Mouse (Mus musculus) hindbrain, postnatal 0 days (tissue): ENCODE data around the gene Man1a. TPM values are rescaled to one million over a fixed set of nuclear protein-coding genes. Genes with fewer than 3 reads are reported as not detected.

ENCODE experiments used
- ATAC-seq: fragments of 200-750 bp; cut with Nextera tagmentation; 2 replicates; pipeline ENCODE4 v1.8.0; 2017; ENCODE audit warnings: mild to moderate bottlenecking, moderate TSS enrichment, moderate library complexity
- DNase-seq: peaks from one replicate; pipeline ENCODE4 v3.0.0-alpha.2; 2015; ENCODE audit warnings: low spot score
- H3K27ac ChIP-seq: fragments of 300-500 bp; sonication (generic); 2 replicates; pipeline ENCODE4 v1.5.1; 2014; ENCODE audit warnings: mild to moderate bottlenecking
- H3K27me3 ChIP-seq: fragments of 300-500 bp; sonication (generic); 2 replicates; pipeline ENCODE4 v1.6.1; 2014; ENCODE audit warnings: low read length, mixed read lengths; ENCODE audit not compliant: insufficient read depth
- H3K36me3 ChIP-seq: fragments of 300-500 bp; sonication (generic); 2 replicates; pipeline ENCODE4 v1.6.1; 2014; ENCODE audit warnings: low read length, mixed read lengths; ENCODE audit not compliant: insufficient read depth
- H3K4me1 ChIP-seq: fragments of 300-500 bp; sonication (generic); 2 replicates; pipeline ENCODE4 v1.6.1; 2014; ENCODE audit warnings: antibody characterized with exemption, low read length, mixed read lengths; ENCODE audit not compliant: insufficient read depth
- H3K4me2 ChIP-seq: fragments of 300-500 bp; sonication (generic); 2 replicates; pipeline ENCODE4 v1.6.1; 2014; ENCODE audit warnings: low read depth, mild to moderate bottlenecking, low read length, moderate library complexity, mixed read lengths
- H3K4me3 ChIP-seq: fragments of 300-500 bp; sonication (generic); 2 replicates; pipeline ENCODE4 v1.5.1; 2014; ENCODE audit warnings: low read length
- H3K9ac ChIP-seq: fragments of 300-500 bp; sonication (generic); replicated peaks from 2 replicates; pipeline ENCODE4 v1.6.1; 2014; ENCODE audit warnings: mild to moderate bottlenecking, low read length, moderate library complexity, mixed read lengths
- H3K9me3 ChIP-seq: fragments of 300-500 bp; sonication (generic); 2 replicates; pipeline ENCODE4 v1.6.1; 2016; ENCODE audit warnings: low read length, mixed read lengths
- CTCF ChIP-seq: IDR thresholded peaks from 2 replicates; pipeline ENCODE4 v1.5.1; 2016; ENCODE audit warnings: antibody characterized with exemption, control low read depth, low read depth
- WGBS: fragments of 180-500 bp; shearing (Covaris S2); extraction: QIAGEN DNeasy Blood & Tissue Kit; methylation state at CpG from one replicate; pipeline ENCODE4 v1.1.7; 2014; 5-methylcytosine and 5-hydroxymethylcytosine counted together
- polyA plus RNA-seq: library from polyadenylated mRNA; unstranded; fragments of >200 nt; fragmentation: Nextera tagmentation; extraction: Ambion mirVana; gene quantifications from 2 replicates; pipeline ENCODE4 v1.2.1, GENCODE M21; 2015
- total RNA-seq: library from RNA; depleted of rRNA; stranded (reverse); fragments of >200 nt; gene quantifications from 2 replicates; pipeline ENCODE4 v1.2.3, GENCODE M21; 2014

Gene Man1a
- total and polyA plus RNA-seq, 2 experiments from 2014 or later = 4.3 to 15.1 TPM

- H3K9ac ChIP-seq = no peak overlapping the region
- no peak overlapping the region for H3K4me3 ChIP-seq
- no peak for TF ChIP-seq CTCF
- no peaks in the 10 kb centered on the region for H3K9me3 ChIP-seq
- DNase-seq (no peak), ATAC-seq (no peak)
- H3K27me3 ChIP-seq = no peaks in the 10 kb centered on the region
- no peak overlapping the region for H3K27ac ChIP-seq
- H3K4me1 ChIP-seq = no peaks in the 10 kb centered on the region
- H3K4me2 ChIP-seq = no peak overlapping the region
- no peaks in the 10 kb centered on the region for H3K36me3 ChIP-seq
- 66% methylated on average over 1 of the region's 1 CpGs for WGBS
Observed at GRCm38 (mm10) chr10:53978647-53979046, 97.8 kb downstream of the Man1a start.

GRCm38 (mm10) chr10:53974180-53974579 lies 102.2 kb downstream of the Man1a start:
- no peak for TF ChIP-seq CTCF
- Histone ChIP-seq H3K9ac (no peak overlapping the region), H3K9me3 (no peaks in the 10 kb centered on the region), H3K27ac (no peak overlapping the region), H3K36me3 (no peaks in the 10 kb centered on the region), H3K4me1 (no peaks in the 10 kb centered on the region), H3K4me3 (no peak overlapping the region), H3K27me3 (no peaks in the 10 kb centered on the region), H3K4me2 (no peak overlapping the region)
- ATAC-seq (no peak), DNase-seq (no peak)

- Histone ChIP-seq H3K9ac (no peak overlapping the region), H3K36me3 (no peaks in the 10 kb centered on the region), H3K27me3 (no peaks in the 10 kb centered on the region), H3K4me3 (no peak overlapping the region), H3K9me3 (no peaks in the 10 kb centered on the region), H3K4me2 (no peak overlapping the region), H3K27ac (no peak overlapping the region), H3K4me1 (no peaks in the 10 kb centered on the region)
- no peak for ATAC-seq
- TF ChIP-seq CTCF = no peak
- WGBS = 81% methylated on average over 3 of the region's 3 CpGs
- DNase-seq = no peak
Observed at GRCm38 (mm10) chr10:53959759-53960158, 116.7 kb downstream of the Man1a start.

- H3K36me3 ChIP-seq = no peaks in the 10 kb centered on the region
- no peak overlapping the region for H3K4me3 ChIP-seq
- ATAC-seq (no peak), DNase-seq (no peak)
- no peaks in the 10 kb centered on the region for H3K4me1 ChIP-seq
- H3K9ac ChIP-seq = no peak overlapping the region
- H3K9me3 ChIP-seq = no peaks in the 10 kb centered on the region
- no peak overlapping the region for H3K4me2 ChIP-seq
- no peak overlapping the region for H3K27ac ChIP-seq
- TF ChIP-seq CTCF = no peak
- H3K27me3 ChIP-seq = no peaks in the 10 kb centered on the region
- WGBS = 90% methylated on average over 7 of the region's 7 CpGs
Observed at GRCm38 (mm10) chr10:53941597-53941996, 134.8 kb downstream of the Man1a start.

- no peak overlapping the region for H3K27ac ChIP-seq
- WGBS = 76% methylated on average over 3 of the region's 3 CpGs
- H3K9ac ChIP-seq = no peak overlapping the region
- no peaks in the 10 kb centered on the region for H3K9me3 ChIP-seq
- no peaks in the 10 kb centered on the region for H3K4me1 ChIP-seq
- no peak overlapping the region for H3K4me2 ChIP-seq
- ATAC-seq = no peak
- no peak for DNase-seq
- no peak overlapping the region for H3K4me3 ChIP-seq
- H3K27me3 ChIP-seq = no peaks in the 10 kb centered on the region
- TF ChIP-seq CTCF = no peak
- no peaks in the 10 kb centered on the region for H3K36me3 ChIP-seq
Observed at GRCm38 (mm10) chr10:53938199-53938598, 138.2 kb downstream of the Man1a start.

GRCm38 (mm10) chr10:53936078-53936477 lies 140.3 kb downstream of the Man1a start:
- ATAC-seq (no peak), DNase-seq (no peak)
- Histone ChIP-seq H3K36me3 (no peaks in the 10 kb centered on the region), H3K9me3 (no peaks in the 10 kb centered on the region), H3K27ac (no peak overlapping the region), H3K4me3 (no peak overlapping the region), H3K4me2 (no peak overlapping the region), H3K27me3 (no peaks in the 10 kb centered on the region), H3K4me1 (no peaks in the 10 kb centered on the region), H3K9ac (no peak overlapping the region)
- 92% methylated on average over 3 of the region's 3 CpGs for WGBS
- TF ChIP-seq CTCF = no peak

GRCm38 (mm10) chr10:53929722-53930500 lies 146.5 kb downstream of the Man1a start:
- WGBS = 54% methylated on average over 4 of the region's 4 CpGs
- Histone ChIP-seq H3K4me1 (no peaks in the 10 kb centered on the region), H3K4me3 (no peak overlapping the region), H3K27ac (no peak overlapping the region), H3K9me3 (no peaks in the 10 kb centered on the region), H3K36me3 (no peaks in the 10 kb centered on the region), H3K27me3 (no peaks in the 10 kb centered on the region), H3K4me2 (no peak overlapping the region), H3K9ac (no peak overlapping the region)
- ATAC-seq = no peak
- DNase-seq = no peak
- no peak for TF ChIP-seq CTCF
